Mouse (Mus musculus) 3134 (cell line): ENCODE measurements around the gene Gm49380.

Experiments
- DNase-seq: peaks from one replicate; pipeline ENCODE4 v3.0.0-alpha.2; 2011; ENCODE audit warnings: low spot score; ENCODE audit not compliant: insufficient read length; ENCODE audit errors: extremely low read depth

Gene Gm49380

GRCm38 (mm10) chr9:44113105-44113789 lies at the start of gene Gm49380, which contains the start of gene Rnf26:
Gene Gm49380 (minus strand): TSS chr9:44113500.
Gene Rnf26 (minus strand): TSS chr9:44113517.
- DNase-seq = peak; percentile 87

GRCm38 (mm10) chr9:44159886-44160285 lies 46.6 kb upstream of the Gm49380 start:
- no peak for DNase-seq

- no peak for DNase-seq
Observed at GRCm38 (mm10) chr9:44147290-44147689, 34.0 kb upstream of the Gm49380 start.

- no peak for DNase-seq
Observed at GRCm38 (mm10) chr9:44144718-44145060, 31.4 kb upstream of the Gm49380 start.

- no peak for DNase-seq
Observed at GRCm38 (mm10) chr9:44144023-44144717, 30.9 kb upstream of the Gm49380 start.

GRCm38 (mm10) chr9:44143421-44143820 lies 30.1 kb upstream of the Gm49380 start:
- DNase-seq = no peak

GRCm38 (mm10) chr9:44141951-44142350 lies 28.7 kb upstream of the Gm49380 start:
- DNase-seq = no peak

GRCm38 (mm10) chr9:44137846-44138245 lies 24.5 kb upstream of the Gm49380 start:
- no peak for DNase-seq

GRCm38 (mm10) chr9:44135731-44136411 lies 22.6 kb upstream of the Gm49380 start:
- DNase-seq = no peak

- DNase-seq = peak; percentile 62
Observed at GRCm38 (mm10) chr9:44134851-44135730, 21.8 kb upstream of the Gm49380 start.

GRCm38 (mm10) chr9:44134101-44134850 lies 21.0 kb upstream of the Gm49380 start, which contains the start of gene Mcam:
Gene Mcam (plus strand): TSS chr9:44134469.
- DNase-seq = peak; percentile 70

- no peak for DNase-seq
Observed at GRCm38 (mm10) chr9:44133287-44133686, 20.0 kb upstream of the Gm49380 start.

GRCm38 (mm10) chr9:44132200-44132599 lies 18.9 kb upstream of the Gm49380 start:
- DNase-seq = no peak

- no peak for DNase-seq
Observed at GRCm38 (mm10) chr9:44131276-44131590, 17.9 kb upstream of the Gm49380 start.

GRCm38 (mm10) chr9:44130581-44131275 lies 17.4 kb upstream of the Gm49380 start:
- DNase-seq = peak; percentile 41

GRCm38 (mm10) chr9:44130034-44130433 lies 16.7 kb upstream of the Gm49380 start:
- peak; percentile 77 for DNase-seq

GRCm38 (mm10) chr9:44129633-44130032 lies 16.3 kb upstream of the Gm49380 start:
- no peak for DNase-seq

GRCm38 (mm10) chr9:44127351-44127801 lies 14.1 kb upstream of the Gm49380 start:
- DNase-seq = no peak

- no peak for DNase-seq
Observed at GRCm38 (mm10) chr9:44126746-44127145, 13.4 kb upstream of the Gm49380 start.
